Mouse (Mus musculus): ENCODE results near the gene Slc5a3. TPM values are rescaled to one million over a fixed set of nuclear protein-coding genes. Genes with fewer than 3 reads are reported as not detected.

The Slc5a3 gene
- total and polyA plus RNA-seq, 3 experiments, result 2.9 to 6.7 TPM; not detected in 1

DNA sequence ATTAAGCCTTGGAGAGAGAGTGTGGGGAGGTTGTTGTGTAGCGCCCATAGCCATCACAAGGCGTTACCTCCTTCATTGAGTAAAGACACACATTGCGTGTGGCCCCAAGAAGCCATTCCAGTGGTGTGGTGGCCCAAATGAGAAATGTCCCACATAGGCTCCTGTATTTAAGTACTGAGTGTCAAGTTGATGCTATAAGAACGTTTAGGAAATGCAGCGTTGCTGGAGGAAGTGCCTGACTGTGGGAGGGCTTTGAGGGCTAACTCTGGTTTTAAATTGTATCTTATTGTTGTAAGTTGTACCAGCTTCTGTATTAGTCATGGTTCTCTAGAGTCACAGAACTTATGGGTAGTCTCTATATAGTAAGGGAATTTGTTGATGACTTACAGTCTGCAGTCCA lies 49.2 kb downstream of the Slc5a3 start:
- H3K79me2 ChIP-seq (ENCODE audit: control insufficient read depth, insufficient read depth, low read length, poor library complexity), result no peaks in the 10 kb centered on the region
- H3K4me1 ChIP-seq (ENCODE audit: control insufficient read depth in 1 of 2, insufficient read depth in 2 of 2, low read length in 2 of 2), result no peaks in the 10 kb centered on the region
- no peak overlapping the region for H3K4me3 ChIP-seq (ENCODE audit: control insufficient read depth in 1 of 2, insufficient read depth in 1 of 2, low read depth in 2 of 2, low read length in 2 of 2)
- H3K27ac ChIP-seq (ENCODE audit: control insufficient read depth, low read depth, low read length), result no peak overlapping the region
- H3K36me3 ChIP-seq (ENCODE audit: control insufficient read depth in 1 of 2, insufficient read depth in 2 of 2, low read length in 2 of 2), result peaks cover 0 to 1% of the 10 kb centered on the region in 2 experiments; a peak in 1 of 4 replicates
- H3K9me3 ChIP-seq (replicated peaks; ENCODE audit: insufficient read depth, low read length), result no peaks in the 10 kb centered on the region
- TF ChIP-seq MAX (IDR thresholded peaks at IDR 0.05; ENCODE audit: low read length) (no peak), USF1 (IDR thresholded peaks at IDR 0.05; ENCODE audit: low read depth, low read length) (no peak), JUND (IDR thresholded peaks at IDR 0.05; ENCODE audit: low read depth, low read length) (no peak), ZNF384 (IDR thresholded peaks at IDR 0.05; ENCODE audit: low read depth, low read length) (no peak)
- DNase-seq (ENCODE audit: low read depth, low spot score), result no peak
- no peak overlapping the region for H3K9ac ChIP-seq (ENCODE audit: control insufficient read depth, low read depth, low read length, poor library complexity, severe bottlenecking)
- H3K27me3 ChIP-seq (ENCODE audit: control insufficient read depth in 1 of 2, insufficient read depth in 2 of 2, low read length in 2 of 2), result no peaks in the 10 kb centered on the region

GRCm38 (mm10) chr16:92114706-92115241 lies 56.7 kb downstream of the Slc5a3 start:
- no peaks in the 10 kb centered on the region for H3K27me3 ChIP-seq (ENCODE audit: control insufficient read depth in 1 of 2, insufficient read depth in 2 of 2, low read length in 2 of 2)
- peaks cover 0 to 6% of the 10 kb centered on the region in 2 experiments; a peak in 2 of 4 replicates for H3K4me1 ChIP-seq (ENCODE audit: control insufficient read depth in 1 of 2, insufficient read depth in 2 of 2, low read length in 2 of 2)
- H3K27ac ChIP-seq (ENCODE audit: control insufficient read depth, low read depth, low read length), result no peak overlapping the region
- H3K79me2 ChIP-seq (ENCODE audit: control insufficient read depth, insufficient read depth, low read length, poor library complexity), result no peaks in the 10 kb centered on the region
- no peak for TF ChIP-seq POLR2AphosphoS2 (IDR thresholded peaks at IDR 0.05; ENCODE audit: low read length)
- TF ChIP-seq BHLHE40 (IDR thresholded peaks at IDR 0.05; ENCODE audit: borderline replicate concordance, low read depth, low read length), result no peak
- no peak for TF ChIP-seq ETS1 (IDR thresholded peaks at IDR 0.05; ENCODE audit: low read depth, low read length)
- no peak for TF ChIP-seq RCOR1 (IDR thresholded peaks at IDR 0.05; ENCODE audit: low read depth, low read length)
- no peak for TF ChIP-seq USF2 (IDR thresholded peaks at IDR 0.05; ENCODE audit: borderline replicate concordance in 1 of 2, insufficient read depth in 1 of 2, low read depth in 1 of 2, low read length in 2 of 2)
- TF ChIP-seq ZMIZ1 (IDR thresholded peaks at IDR 0.05; ENCODE audit: low read depth, low read length), result no peak
- TF ChIP-seq MAX (IDR thresholded peaks at IDR 0.05; ENCODE audit: low read length), result no peak
- H3K36me3 ChIP-seq (ENCODE audit: control insufficient read depth in 1 of 2, insufficient read depth in 2 of 2, low read length in 2 of 2), result peaks cover 0 to 3% of the 10 kb centered on the region in 2 experiments; a peak in 2 of 4 replicates
- DNase-seq (ENCODE audit: low read depth, low spot score), result no peak
- H3K9me3 ChIP-seq (replicated peaks; ENCODE audit: insufficient read depth, low read length), result no peaks in the 10 kb centered on the region
- no peak overlapping the region for H3K4me3 ChIP-seq (ENCODE audit: control insufficient read depth in 1 of 2, insufficient read depth in 1 of 2, low read depth in 2 of 2, low read length in 2 of 2)
- H3K9ac ChIP-seq (ENCODE audit: control insufficient read depth, low read depth, low read length, poor library complexity, severe bottlenecking), result no peak overlapping the region

DNA sequence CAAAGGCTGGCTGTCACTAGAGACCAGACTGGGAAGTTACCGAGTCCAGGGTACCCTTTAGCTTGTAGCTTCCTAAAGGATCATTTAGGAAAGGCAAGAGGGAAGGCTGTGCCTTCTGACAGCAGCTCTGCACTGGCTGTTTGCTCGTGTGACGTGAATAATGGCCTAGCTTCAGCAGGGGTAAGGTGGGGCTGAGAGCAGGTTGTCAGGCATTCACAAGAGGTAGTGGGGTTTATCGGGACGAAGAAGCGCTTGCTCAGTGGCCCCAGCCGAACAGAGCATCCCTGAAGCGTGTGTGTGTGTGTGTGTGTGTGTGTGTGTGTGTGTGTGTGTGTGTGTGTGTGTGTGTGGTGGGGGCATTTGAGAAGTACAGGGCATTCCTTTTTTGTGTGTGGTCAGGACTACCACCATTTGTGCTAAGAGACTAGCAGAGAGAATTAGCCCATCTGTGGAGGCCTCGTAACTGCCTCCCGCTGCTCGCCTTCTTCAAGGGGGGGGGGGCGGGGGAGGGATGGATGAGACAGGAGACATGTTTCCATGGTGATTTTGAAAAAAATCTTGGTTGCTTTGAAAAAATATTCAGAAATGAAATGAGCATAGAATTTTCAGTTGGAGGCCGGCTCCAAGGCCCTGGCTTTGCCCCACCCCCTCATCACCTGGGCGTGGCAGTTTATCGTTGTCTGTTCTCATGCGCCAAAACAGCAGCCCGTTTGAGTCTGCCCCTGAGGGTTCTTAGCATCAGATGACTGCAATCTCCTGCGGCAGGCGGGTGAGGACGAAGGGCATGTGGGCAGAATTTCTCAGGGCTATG lies 57.7 kb downstream of the Slc5a3 start:
- no peaks in the 10 kb centered on the region for H3K79me2 ChIP-seq (ENCODE audit: control insufficient read depth, insufficient read depth, low read length, poor library complexity)
- TF ChIP-seq JUND (IDR thresholded peaks at IDR 0.05; ENCODE audit: low read depth, low read length) (no peak), ELF1 (IDR thresholded peaks at IDR 0.05; ENCODE audit: low read depth, low read length) (no peak), E2F4 (IDR thresholded peaks at IDR 0.05; ENCODE audit: borderline replicate concordance, low read depth, low read length) (no peak), USF1 (IDR thresholded peaks at IDR 0.05; ENCODE audit: low read depth, low read length) (peak; percentile 14; the same call in 1 of the 2 replicates), ETS1 (IDR thresholded peaks at IDR 0.05; ENCODE audit: low read depth, low read length) (0 out of 2 replicates have a peak, but pooled peaks have one; percentile 18), TCF12 (IDR thresholded peaks at IDR 0.05; ENCODE audit: low read depth, low read length) (0 out of 2 replicates have a peak, but pooled peaks have one; percentile 13), ZNF384 (IDR thresholded peaks at IDR 0.05; ENCODE audit: low read depth, low read length) (no peak), SIN3A (IDR thresholded peaks at IDR 0.05; ENCODE audit: low read length) (peak; percentile 42; the same call in 1 of the 2 replicates), HCFC1 (IDR thresholded peaks at IDR 0.05; ENCODE audit: low read depth, low read length) (peak; percentile 39; the same call in 1 of the 2 replicates), MXI1 (IDR thresholded peaks at IDR 0.05; ENCODE audit: low read depth, low read length) (0 out of 2 replicates have a peak, but pooled peaks have one; percentile 41), SMC3 (IDR thresholded peaks at IDR 0.05; ENCODE audit: low read depth, low read length) (no peak), USF2 (IDR thresholded peaks at IDR 0.05; ENCODE audit: borderline replicate concordance in 1 of 2, insufficient read depth in 1 of 2, low read depth in 1 of 2, low read length in 2 of 2) (no peak)
- peak; percentile 72 for DNase-seq (ENCODE audit: low read depth, low spot score)

More for the DNA sequence above, 57.7 kb downstream of the Slc5a3 start:
- Histone ChIP-seq H3K4me1 (ENCODE audit: control insufficient read depth in 1 of 2, insufficient read depth in 2 of 2, low read length in 2 of 2) (peaks cover 0 to 6% of the 10 kb centered on the region in 2 experiments; a peak in 2 of 4 replicates), H3K9ac (ENCODE audit: control insufficient read depth, low read depth, low read length, poor library complexity, severe bottlenecking) (peak overlapping the region; percentile 13; the same call in 1 of the 2 replicates), H3K4me3 (ENCODE audit: control insufficient read depth in 1 of 2, insufficient read depth in 1 of 2, low read depth in 2 of 2, low read length in 2 of 2) (peak overlapping the region; percentile 32 to 49; a peak in 3 of 4 replicates), H3K27me3 (ENCODE audit: control insufficient read depth in 1 of 2, insufficient read depth in 2 of 2, low read length in 2 of 2) (no peaks in the 10 kb centered on the region), H3K36me3 (ENCODE audit: control insufficient read depth in 1 of 2, insufficient read depth in 2 of 2, low read length in 2 of 2) (peaks cover 0 to 3% of the 10 kb centered on the region in 2 experiments; a peak in 2 of 4 replicates), H3K9me3 (replicated peaks; ENCODE audit: insufficient read depth, low read length) (no peaks in the 10 kb centered on the region), H3K27ac (ENCODE audit: control insufficient read depth, low read depth, low read length) (no peak overlapping the region)

All from MEL (cell line).